Mouse (Mus musculus): ENCODE measurements around the gene Cfap97. TPM values are rescaled to one million over a fixed set of nuclear protein-coding genes. Genes with fewer than 3 reads are reported as not detected.
A peak's percentile ranks its signal among the peaks of the same experiment; 100 is the strongest.

The Cfap97 gene
- polyA plus RNA-seq, 1 experiment: 3.0 TPM

GRCm38 (mm10) chr8:46234736-46235135 is 83.2 kb downstream of the Cfap97 start:
- H3K4me3 ChIP-seq (ENCODE audit: extremely low read depth, insufficient read depth, insufficient read length): no peak overlapping the region
- WGBS: 90% methylated on average over 4 of the region's 4 CpGs
- no peak for TF ChIP-seq CTCF (IDR thresholded peaks at IDR 0.05; ENCODE audit: extremely low read depth, insufficient read depth, insufficient read length, insufficient replicate concordance)
- TF ChIP-seq POLR2A (IDR thresholded peaks at IDR 0.05; ENCODE audit: low read depth, low read length): no peak
- no peaks in the 10 kb centered on the region for H3K27me3 ChIP-seq (ENCODE audit: control insufficient read depth, insufficient read depth, low read length)
- no peak overlapping the region for H3K27ac ChIP-seq (ENCODE audit: insufficient read depth, low read length)
- H3K4me1 ChIP-seq (ENCODE audit: control insufficient read depth, insufficient read depth, insufficient read length): no peaks in the 10 kb centered on the region
- H3K36me3 ChIP-seq (ENCODE audit: control insufficient read depth, insufficient read depth, low read length): no peaks in the 10 kb centered on the region
- DNase-seq (ENCODE audit: low read depth in 1 of 2, low spot score in 2 of 2): no peak

- TF ChIP-seq CTCF (IDR thresholded peaks at IDR 0.05; ENCODE audit: extremely low read depth, insufficient read depth, insufficient read length, insufficient replicate concordance): no peak
- TF ChIP-seq POLR2A (IDR thresholded peaks at IDR 0.05; ENCODE audit: low read depth, low read length): no peak
- Histone ChIP-seq H3K27ac (ENCODE audit: insufficient read depth, low read length) (no peak overlapping the region), H3K27me3 (ENCODE audit: control insufficient read depth, insufficient read depth, low read length) (no peaks in the 10 kb centered on the region), H3K36me3 (ENCODE audit: control insufficient read depth, insufficient read depth, low read length) (no peaks in the 10 kb centered on the region), H3K4me1 (ENCODE audit: control insufficient read depth, insufficient read depth, insufficient read length) (no peaks in the 10 kb centered on the region), H3K4me3 (ENCODE audit: extremely low read depth, insufficient read depth, insufficient read length) (no peak overlapping the region)
- no peak for DNase-seq (ENCODE audit: low read depth in 1 of 2, low spot score in 2 of 2)
- WGBS: 55% methylated on average over 7 of the region's 7 CpGs
Observed at GRCm38 (mm10) chr8:46236441-46237223, 85.1 kb downstream of the Cfap97 start.

- Histone ChIP-seq H3K4me3 (ENCODE audit: extremely low read depth, insufficient read depth, insufficient read length) (no peak overlapping the region), H3K4me1 (ENCODE audit: control insufficient read depth, insufficient read depth, insufficient read length) (no peaks in the 10 kb centered on the region), H3K36me3 (ENCODE audit: control insufficient read depth, insufficient read depth, low read length) (no peaks in the 10 kb centered on the region), H3K27ac (ENCODE audit: insufficient read depth, low read length) (no peak overlapping the region), H3K27me3 (ENCODE audit: control insufficient read depth, insufficient read depth, low read length) (no peaks in the 10 kb centered on the region)
- peak; percentile 34 to 38 for DNase-seq (ENCODE audit: low read depth in 1 of 2, low spot score in 2 of 2)
- TF ChIP-seq CTCF (IDR thresholded peaks at IDR 0.05; ENCODE audit: extremely low read depth, insufficient read depth, insufficient read length, insufficient replicate concordance) (peak; percentile 53; the same call in 1 of the 2 replicates), POLR2A (IDR thresholded peaks at IDR 0.05; ENCODE audit: low read depth, low read length) (no peak)
- WGBS: 33% methylated on average over 13 of the region's 13 CpGs
Observed at GRCm38 (mm10) chr8:46241568-46242374, 90.2 kb downstream of the Cfap97 start.

- H3K27ac ChIP-seq (ENCODE audit: insufficient read depth, low read length): no peak overlapping the region
- DNase-seq (ENCODE audit: low read depth in 1 of 2, low spot score in 2 of 2): no peak
- H3K27me3 ChIP-seq (ENCODE audit: control insufficient read depth, insufficient read depth, low read length): no peaks in the 10 kb centered on the region
- WGBS: 88% methylated on average over 7 of the region's 7 CpGs
- no peak overlapping the region for H3K4me3 ChIP-seq (ENCODE audit: extremely low read depth, insufficient read depth, insufficient read length)
- TF ChIP-seq POLR2A (IDR thresholded peaks at IDR 0.05; ENCODE audit: low read depth, low read length) (no peak), CTCF (IDR thresholded peaks at IDR 0.05; ENCODE audit: extremely low read depth, insufficient read depth, insufficient read length, insufficient replicate concordance) (no peak)
- no peaks in the 10 kb centered on the region for H3K4me1 ChIP-seq (ENCODE audit: control insufficient read depth, insufficient read depth, insufficient read length)
- no peaks in the 10 kb centered on the region for H3K36me3 ChIP-seq (ENCODE audit: control insufficient read depth, insufficient read depth, low read length)
Observed at GRCm38 (mm10) chr8:46242946-46243345, 91.4 kb downstream of the Cfap97 start.

Other genes with a start within 250 kb of the Cfap97 start
- gene Ccdc110, start 217.2 kb upstream of the Cfap97 start, polyA plus RNA-seq (2012; rRNA removed): not detected in 2 replicates
- 0.20 and 0.29 TPM in 2 replicates for gene 1700029J07Rik, start 176.5 kb upstream of the Cfap97 start, polyA plus RNA-seq (2012; rRNA removed)
- gene Ufsp2, start 176.2 kb upstream of the Cfap97 start, polyA plus RNA-seq (2012; rRNA removed): 5.2 and 5.4 TPM in 2 replicates
- 0.05 TPM in 1 of 2 replicates, not detected in the other for gene Lrp2bp, start 152.5 kb upstream of the Cfap97 start, polyA plus RNA-seq (2012; rRNA removed)
- gene Ankrd37, start 146.1 kb upstream of the Cfap97 start, polyA plus RNA-seq (2012; rRNA removed): 3.4 and 3.8 TPM in 2 replicates
- 4.7 and 4.9 TPM in 2 replicates for gene Snx25, start 388 bp downstream of the Cfap97 start, polyA plus RNA-seq (2012; rRNA removed)
- 84.5 and 116 TPM in 2 replicates for gene Slc25a4, start 59.5 kb downstream of the Cfap97 start, polyA plus RNA-seq (2012; rRNA removed)
- gene Helt, start 142.9 kb downstream of the Cfap97 start, polyA plus RNA-seq (2012; rRNA removed): not detected in 2 replicates

Data from spleen, adult 2 months (tissue).